Mouse (Mus musculus): ENCODE measurements around the gene Slc15a4. TPM values are rescaled to one million over a fixed set of nuclear protein-coding genes. Genes with fewer than 3 reads are reported as not detected.

The Slc15a4 gene
- polyA plus RNA-seq, 2 experiments, result 5.6 to 5.7 TPM

DNA sequence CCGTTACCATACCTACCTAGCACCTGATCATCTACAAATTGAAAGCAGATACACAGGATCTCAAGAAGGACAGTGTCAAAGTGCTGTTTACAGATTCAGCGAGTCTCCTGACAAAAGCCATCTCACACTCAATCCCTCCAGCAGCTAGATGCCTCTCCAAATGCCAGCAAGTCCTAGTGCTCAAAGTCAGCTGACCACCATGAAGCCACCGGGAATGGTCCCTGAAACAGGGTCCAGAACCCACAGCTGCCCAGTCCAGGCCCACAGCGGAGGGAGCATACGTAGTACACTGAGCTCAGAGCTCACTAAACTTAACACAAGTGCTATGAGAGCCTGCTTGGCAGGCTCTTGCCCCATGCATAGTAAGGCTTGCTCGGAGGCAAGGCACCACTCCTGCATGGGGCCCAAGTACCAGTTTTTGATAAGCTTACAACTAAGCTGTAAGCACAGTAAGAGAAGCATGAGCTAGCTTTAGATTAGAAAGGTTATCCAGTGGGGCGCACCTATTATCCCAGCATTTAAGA is 23.4 kb downstream of the Slc15a4 start:
- no peaks in the 10 kb centered on the region for H3K9me3 ChIP-seq (ENCODE audit: control insufficient read depth, low read length)
- DNase-seq (ENCODE audit: low read depth in 3 of 3, low spot score in 3 of 3) (no peak), ATAC-seq (ENCODE audit: insufficient read depth) (no peak)
- no peak overlapping the region for H3K4me3 ChIP-seq (ENCODE audit: insufficient read depth in 1 of 2, low read depth in 2 of 2, low read length in 2 of 2)
- 74% methylated on average over 7 of the region's 7 CpGs for WGBS (ENCODE audit: insufficient replicate concordance)
- H3K36me3 ChIP-seq (replicated peaks; ENCODE audit: control insufficient read depth, insufficient read depth, low read depth), result peaks cover 24% of the 10 kb centered on the region
- peaks cover 0 to 31% of the 10 kb centered on the region in 2 experiments; a peak in 2 of 4 replicates for H3K4me1 ChIP-seq (replicated peaks; ENCODE audit: control insufficient read depth in 2 of 2, insufficient read depth in 2 of 2, low read length in 1 of 2)
- no peaks in the 10 kb centered on the region for H3K27me3 ChIP-seq (ENCODE audit: control insufficient read depth, insufficient read depth, low read length)
- H3K9ac ChIP-seq (replicated peaks), result no peak overlapping the region
- TF ChIP-seq EP300 (IDR thresholded peaks at IDR 0.05; ENCODE audit: low read depth) (no peak), CTCF (IDR thresholded peaks at IDR 0.05; ENCODE audit: low read depth) (no peak)
- H3K27ac ChIP-seq, result no peak overlapping the region
- no peak overlapping the region for H3K4me2 ChIP-seq (ENCODE audit: low read depth)

DNA sequence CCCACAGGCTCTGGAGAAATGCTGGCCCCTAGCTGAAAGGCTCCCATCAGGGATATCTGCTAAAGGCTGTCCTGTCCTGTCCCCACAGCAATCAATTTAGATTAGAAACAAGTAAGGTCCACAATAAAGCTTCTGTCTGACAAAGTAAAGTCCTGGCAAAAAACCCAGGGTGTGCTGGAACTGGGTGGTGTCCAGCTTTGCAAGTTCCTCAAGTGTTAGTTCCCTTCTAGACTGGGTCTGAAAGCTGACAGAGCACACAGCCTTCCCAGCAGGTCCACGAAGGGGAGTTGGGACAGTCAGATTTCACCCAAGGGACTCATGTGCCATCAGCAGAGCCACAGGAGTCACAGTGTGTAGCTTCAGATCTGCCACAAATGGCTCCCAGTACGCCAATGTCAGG is 25.2 kb downstream of the Slc15a4 start:
- H3K9ac ChIP-seq (replicated peaks), result no peak overlapping the region
- H3K4me3 ChIP-seq (ENCODE audit: insufficient read depth in 1 of 2, low read depth in 2 of 2, low read length in 2 of 2), result no peak overlapping the region
- DNase-seq (ENCODE audit: low read depth in 3 of 3, low spot score in 3 of 3), result no peak
- TF ChIP-seq EP300 (IDR thresholded peaks at IDR 0.05; ENCODE audit: low read depth) (no peak), CTCF (IDR thresholded peaks at IDR 0.05; ENCODE audit: low read depth) (no peak)
- H3K27ac ChIP-seq, result no peak overlapping the region
- H3K27me3 ChIP-seq (ENCODE audit: control insufficient read depth, insufficient read depth, low read length), result no peaks in the 10 kb centered on the region
- H3K4me1 ChIP-seq (replicated peaks; ENCODE audit: control insufficient read depth in 2 of 2, insufficient read depth in 2 of 2, low read length in 1 of 2), result peaks cover 0 to 26% of the 10 kb centered on the region in 2 experiments; a peak in 2 of 4 replicates
- no peak overlapping the region for H3K4me2 ChIP-seq (ENCODE audit: low read depth)
- H3K9me3 ChIP-seq (ENCODE audit: control insufficient read depth, low read length), result no peaks in the 10 kb centered on the region
- 67% methylated on average over 2 of the region's 2 CpGs for WGBS (ENCODE audit: insufficient replicate concordance)
- no peak for ATAC-seq (ENCODE audit: insufficient read depth)
- H3K36me3 ChIP-seq (replicated peaks; ENCODE audit: control insufficient read depth, insufficient read depth, low read depth), result peaks cover 31% of the 10 kb centered on the region

DNA sequence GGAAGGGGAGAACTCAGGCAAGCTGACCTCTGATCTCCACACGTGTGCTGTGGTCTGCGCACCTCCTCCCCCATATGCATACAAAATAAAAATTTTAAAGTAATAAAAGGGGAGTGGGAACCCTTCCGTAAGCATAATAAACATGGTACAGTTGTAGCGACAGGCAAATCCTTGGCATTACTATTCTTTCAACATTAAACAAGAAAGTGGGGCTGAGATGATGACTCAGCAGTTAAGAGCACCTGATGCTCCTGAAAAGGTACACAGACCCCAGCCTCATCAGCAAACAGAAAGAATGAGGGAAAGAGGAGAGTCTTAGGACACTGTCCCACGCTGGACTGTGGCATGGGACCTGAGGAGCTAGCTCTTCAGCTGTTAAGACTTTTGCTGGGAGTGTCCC is 29.7 kb downstream of the Slc15a4 start:
- WGBS (ENCODE audit: insufficient replicate concordance), result 83% methylated on average over 5 of the region's 5 CpGs
- Histone ChIP-seq H3K9ac (replicated peaks) (no peak overlapping the region), H3K9me3 (ENCODE audit: control insufficient read depth, low read length) (no peaks in the 10 kb centered on the region), H3K27ac (no peak overlapping the region), H3K4me2 (ENCODE audit: low read depth) (no peak overlapping the region), H3K4me3 (ENCODE audit: insufficient read depth in 1 of 2, low read depth in 2 of 2, low read length in 2 of 2) (no peak overlapping the region), H3K27me3 (ENCODE audit: control insufficient read depth, insufficient read depth, low read length) (no peaks in the 10 kb centered on the region), H3K36me3 (replicated peaks; ENCODE audit: control insufficient read depth, insufficient read depth, low read depth) (peaks cover 42% of the 10 kb centered on the region), H3K4me1 (replicated peaks; ENCODE audit: control insufficient read depth in 2 of 2, insufficient read depth in 2 of 2, low read length in 1 of 2) (no peaks in the 10 kb centered on the region)
- ATAC-seq (ENCODE audit: insufficient read depth) (no peak), DNase-seq (ENCODE audit: low read depth in 3 of 3, low spot score in 3 of 3) (no peak)
- TF ChIP-seq EP300 (IDR thresholded peaks at IDR 0.05; ENCODE audit: low read depth) (no peak), CTCF (IDR thresholded peaks at IDR 0.05; ENCODE audit: low read depth) (no peak)

DNA sequence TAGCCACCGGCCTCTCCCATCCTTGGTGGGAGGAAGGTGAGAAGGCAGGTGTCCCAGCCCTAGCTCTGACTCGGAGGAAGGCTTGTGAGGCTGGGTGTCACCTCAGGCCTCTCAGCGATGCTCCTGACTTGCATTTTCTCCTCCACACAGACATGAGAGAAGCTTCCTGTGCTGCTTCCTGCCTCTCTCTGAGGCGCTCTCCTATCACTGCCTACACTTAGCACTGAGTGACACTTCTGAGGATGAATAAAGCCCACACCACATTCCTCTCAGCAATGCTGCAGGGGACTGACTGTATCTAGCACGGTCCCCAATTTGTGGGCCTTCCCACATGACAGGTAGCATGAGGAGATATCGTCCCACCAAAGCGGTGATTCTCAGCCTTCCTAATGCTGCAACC is 35.8 kb downstream of the Slc15a4 start:
- Histone ChIP-seq H3K27me3 (ENCODE audit: control insufficient read depth, insufficient read depth, low read length) (no peaks in the 10 kb centered on the region), H3K4me3 (ENCODE audit: insufficient read depth in 1 of 2, low read depth in 2 of 2, low read length in 2 of 2) (no peak overlapping the region), H3K36me3 (replicated peaks; ENCODE audit: control insufficient read depth, insufficient read depth, low read depth) (peaks cover 29% of the 10 kb centered on the region), H3K4me1 (replicated peaks; ENCODE audit: control insufficient read depth in 2 of 2, insufficient read depth in 2 of 2, low read length in 1 of 2) (no peaks in the 10 kb centered on the region), H3K27ac (no peak overlapping the region), H3K4me2 (ENCODE audit: low read depth) (no peak overlapping the region), H3K9ac (replicated peaks) (no peak overlapping the region), H3K9me3 (ENCODE audit: control insufficient read depth, low read length) (no peaks in the 10 kb centered on the region)
- ATAC-seq (ENCODE audit: insufficient read depth) (no peak), DNase-seq (ENCODE audit: low read depth in 3 of 3, low spot score in 3 of 3) (no peak)
- TF ChIP-seq CTCF (IDR thresholded peaks at IDR 0.05; ENCODE audit: low read depth) (no peak), EP300 (IDR thresholded peaks at IDR 0.05; ENCODE audit: low read depth) (no peak)
- WGBS (ENCODE audit: insufficient replicate concordance), result 68% methylated on average over 7 of the region's 7 CpGs

DNA sequence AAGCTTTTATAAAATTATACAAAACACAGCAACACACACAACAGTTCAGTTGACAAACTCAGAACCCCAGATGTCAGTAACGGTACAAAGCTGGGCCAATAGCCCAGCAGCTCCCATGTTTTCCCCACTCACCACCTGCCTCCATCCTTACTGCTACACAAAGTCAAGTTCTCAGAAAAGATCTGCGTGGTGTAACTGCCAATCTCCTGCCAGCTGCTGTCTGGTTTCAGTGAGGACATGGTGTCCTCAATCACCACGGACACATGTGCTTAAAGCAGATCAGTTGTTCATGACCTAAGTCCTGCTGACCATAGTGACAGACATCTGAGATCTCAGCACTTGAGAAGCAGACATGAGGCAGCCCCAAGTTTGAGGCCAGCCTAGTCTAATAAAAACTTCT is 37.0 kb downstream of the Slc15a4 start:
- Histone ChIP-seq H3K4me2 (ENCODE audit: low read depth) (no peak overlapping the region), H3K36me3 (replicated peaks; ENCODE audit: control insufficient read depth, insufficient read depth, low read depth) (peaks cover 24% of the 10 kb centered on the region), H3K27me3 (ENCODE audit: control insufficient read depth, insufficient read depth, low read length) (no peaks in the 10 kb centered on the region), H3K9ac (replicated peaks) (no peak overlapping the region), H3K9me3 (ENCODE audit: control insufficient read depth, low read length) (no peaks in the 10 kb centered on the region), H3K4me1 (replicated peaks; ENCODE audit: control insufficient read depth in 2 of 2, insufficient read depth in 2 of 2, low read length in 1 of 2) (no peaks in the 10 kb centered on the region), H3K27ac (no peak overlapping the region), H3K4me3 (ENCODE audit: insufficient read depth in 1 of 2, low read depth in 2 of 2, low read length in 2 of 2) (no peak overlapping the region)
- TF ChIP-seq EP300 (IDR thresholded peaks at IDR 0.05; ENCODE audit: low read depth), result no peak
- no peak for TF ChIP-seq CTCF (IDR thresholded peaks at IDR 0.05; ENCODE audit: low read depth)
- ATAC-seq (ENCODE audit: insufficient read depth), result no peak
- no peak for DNase-seq (ENCODE audit: low read depth in 3 of 3, low spot score in 3 of 3)
- WGBS (ENCODE audit: insufficient replicate concordance), result 80% methylated on average over 3 of the region's 3 CpGs
